Mouse (Mus musculus): Measurements from ENCODE around the gene Pla2g3. TPM values are rescaled to one million over a fixed set of nuclear protein-coding genes. Genes with fewer than 3 reads are reported as not detected.
A peak's percentile ranks its signal among the peaks of the same experiment; 100 is the strongest.

The Pla2g3 gene
- total and polyA plus RNA-seq, 2 experiments from 2014 or later = 11.9 to 26.2 TPM

DNA sequence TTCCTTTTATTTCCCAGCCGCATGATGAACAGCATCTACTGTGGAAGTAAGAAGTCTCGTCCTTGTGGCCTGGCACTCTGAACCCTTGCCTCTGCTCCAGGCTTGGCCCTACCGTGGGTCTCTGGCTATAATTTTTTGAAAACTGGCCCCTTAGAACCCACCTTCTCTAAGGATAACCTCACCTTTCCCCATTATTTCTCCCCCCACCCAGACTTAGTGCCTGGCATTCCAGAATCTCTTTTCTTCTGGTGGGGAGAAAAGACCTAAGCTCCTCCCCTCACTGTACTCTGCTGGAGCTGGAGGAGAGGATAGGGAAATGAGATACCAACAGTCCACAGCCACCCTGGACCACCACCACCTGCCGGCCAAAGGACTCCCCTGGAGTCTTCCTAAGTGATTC is 27.1 kb downstream of the Pla2g3 start:
- no peaks in the 10 kb centered on the region; the same call in 1 of the 2 replicates for H3K36me3 ChIP-seq (ENCODE audit: insufficient read depth)
- peak overlapping the region; percentile 58 for H3K9ac ChIP-seq
- H3K4me2 ChIP-seq (ENCODE audit: low read depth) = peak overlapping the region; percentile 72
- WGBS = 11% methylated on average over 4 of the region's 4 CpGs
- 0 out of 2 replicates have a peak, but pooled peaks have one; percentile 4 for TF ChIP-seq CTCF (IDR thresholded peaks at IDR 0.05; ENCODE audit: low read depth)
- H3K27ac ChIP-seq (ENCODE audit: low read depth, low read length) = peak overlapping the region; percentile 45; the same call in 1 of the 2 replicates
- H3K27me3 ChIP-seq (ENCODE audit: insufficient read depth, low read length) = no peaks in the 10 kb centered on the region
- H3K4me3 ChIP-seq (ENCODE audit: low read depth, low read length) = peak overlapping the region; percentile 54
- ATAC-seq (peak; percentile 21; the same call in 1 of the 2 replicates), DNase-seq (no peak)
- H3K4me1 ChIP-seq (ENCODE audit: insufficient read depth) = 0 out of 2 replicates have a peak, but pooled peaks cover 10% of the 10 kb centered on the region
- H3K9me3 ChIP-seq (ENCODE audit: low read length) = no peaks in the 10 kb centered on the region

DNA sequence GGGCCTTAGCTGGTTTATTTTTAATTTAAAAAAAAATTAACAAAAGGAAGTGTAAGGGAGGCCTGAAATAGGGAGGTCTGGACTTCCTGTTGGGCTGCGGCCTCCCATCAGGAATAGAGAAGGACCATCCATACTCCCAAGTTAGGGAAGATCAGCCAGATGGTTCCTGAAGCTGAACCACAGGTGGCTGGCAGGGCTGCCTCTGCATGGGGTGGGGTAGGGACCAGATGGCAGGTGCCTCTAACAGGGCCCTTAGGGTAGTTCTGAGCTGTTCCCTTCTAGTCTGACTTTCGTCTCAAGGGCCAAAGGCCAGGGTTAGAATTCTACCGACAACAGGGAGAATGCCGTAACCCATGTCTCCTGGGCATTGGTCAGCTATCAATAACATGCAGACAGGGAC is 27.6 kb downstream of the Pla2g3 start:
- TF ChIP-seq CTCF (IDR thresholded peaks at IDR 0.05; ENCODE audit: low read depth) = no peak
- Histone ChIP-seq H3K27me3 (ENCODE audit: insufficient read depth, low read length) (no peaks in the 10 kb centered on the region), H3K36me3 (ENCODE audit: insufficient read depth) (no peaks in the 10 kb centered on the region; the same call in 1 of the 2 replicates), H3K4me1 (ENCODE audit: insufficient read depth) (0 out of 2 replicates have a peak, but pooled peaks cover 10% of the 10 kb centered on the region), H3K4me2 (ENCODE audit: low read depth) (peak overlapping the region; percentile 72), H3K9ac (no peak overlapping the region; the same call in 1 of the 2 replicates), H3K4me3 (ENCODE audit: low read depth, low read length) (peak overlapping the region; percentile 54; the same call in 1 of the 2 replicates), H3K27ac (ENCODE audit: low read depth, low read length) (no peak overlapping the region), H3K9me3 (ENCODE audit: low read length) (no peaks in the 10 kb centered on the region)
- 84% methylated on average over 4 of the region's 4 CpGs for WGBS
- DNase-seq = no peak
- ATAC-seq = no peak

DNA sequence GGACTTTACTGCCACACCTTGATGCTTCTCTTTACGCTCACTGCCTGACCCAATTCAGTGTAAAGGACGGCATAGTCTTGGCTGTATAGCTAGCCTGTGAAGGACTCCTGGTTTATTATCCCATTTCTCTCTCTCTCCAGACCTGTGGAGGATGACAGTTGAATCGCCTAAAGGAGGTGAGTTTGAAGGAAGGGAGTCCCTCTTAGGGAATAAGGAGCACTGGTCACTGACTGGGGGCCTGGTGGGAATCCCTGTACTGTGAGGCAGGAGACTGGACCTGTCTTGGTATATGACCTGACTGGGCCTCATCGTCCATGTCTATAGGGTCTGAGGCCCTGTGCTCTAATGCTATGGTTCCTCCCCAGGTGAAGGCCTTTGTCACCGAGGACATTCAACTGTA is 28.0 kb downstream of the Pla2g3 start:
- H3K9me3 ChIP-seq (ENCODE audit: low read length) = no peaks in the 10 kb centered on the region
- H3K36me3 ChIP-seq (ENCODE audit: insufficient read depth) = no peaks in the 10 kb centered on the region; the same call in 1 of the 2 replicates
- H3K27ac ChIP-seq (ENCODE audit: low read depth, low read length) = no peak overlapping the region
- DNase-seq (no peak), ATAC-seq (no peak)
- H3K27me3 ChIP-seq (ENCODE audit: insufficient read depth, low read length) = no peaks in the 10 kb centered on the region
- no peak for TF ChIP-seq CTCF (IDR thresholded peaks at IDR 0.05; ENCODE audit: low read depth)
- 0 out of 2 replicates have a peak, but pooled peaks cover 10% of the 10 kb centered on the region for H3K4me1 ChIP-seq (ENCODE audit: insufficient read depth)
- WGBS = 78% methylated on average over 5 of the region's 5 CpGs
- H3K9ac ChIP-seq = no peak overlapping the region; the same call in 1 of the 2 replicates
- no peak overlapping the region for H3K4me3 ChIP-seq (ENCODE audit: low read depth, low read length)
- H3K4me2 ChIP-seq (ENCODE audit: low read depth) = peak overlapping the region; percentile 70

DNA sequence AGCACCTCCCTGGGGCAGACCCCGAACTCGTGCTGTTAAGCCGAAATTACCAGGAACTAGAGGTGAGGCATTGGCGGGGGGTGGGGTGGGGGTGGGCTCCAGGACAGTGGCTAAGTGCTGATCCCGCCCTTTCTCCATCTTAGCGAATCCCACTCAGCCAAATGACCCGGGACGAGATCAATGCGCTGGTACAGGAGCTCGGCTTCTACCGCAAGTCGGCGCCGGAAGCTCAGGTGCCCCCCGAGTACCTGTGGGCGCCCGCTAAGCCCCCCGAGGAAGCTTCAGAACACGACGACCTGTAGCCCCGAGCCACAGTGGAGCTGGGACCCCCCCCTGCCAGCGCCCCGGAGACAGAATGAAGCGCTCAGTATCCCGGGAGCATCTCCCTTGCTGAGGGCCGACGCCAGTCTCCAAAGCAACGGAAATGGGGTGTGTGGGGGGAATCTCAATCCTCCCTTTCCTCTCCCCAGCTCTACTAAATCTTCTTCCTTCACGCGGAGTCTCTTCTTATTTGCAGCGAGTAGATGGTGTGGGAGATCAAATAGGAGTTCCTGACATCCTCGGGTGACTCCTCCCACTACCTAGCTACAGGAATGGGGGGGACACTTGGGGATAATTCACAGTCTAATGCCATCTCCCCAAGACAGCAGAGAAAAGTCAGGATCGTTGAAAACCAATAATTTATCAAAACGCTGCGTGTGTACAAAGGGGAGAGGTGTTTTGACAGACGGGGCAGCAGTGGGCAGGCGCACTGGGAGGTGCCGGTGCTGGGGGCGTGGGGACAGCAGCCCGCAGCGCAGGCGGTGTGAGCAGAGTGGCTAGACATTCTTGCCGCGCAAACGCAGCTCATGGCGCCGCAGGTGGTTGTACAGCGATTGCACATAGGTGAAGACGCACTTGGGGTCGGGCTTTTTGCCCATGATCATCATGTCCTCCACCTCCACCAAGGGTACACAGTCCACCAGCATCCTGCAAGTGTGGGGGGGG is 29.1 kb downstream of the Pla2g3 start:
- Histone ChIP-seq H3K9me3 (ENCODE audit: low read length) (no peaks in the 10 kb centered on the region), H3K27ac (ENCODE audit: low read depth, low read length) (no peak overlapping the region; the same call in 1 of the 2 replicates), H3K27me3 (ENCODE audit: insufficient read depth, low read length) (no peaks in the 10 kb centered on the region), H3K9ac (peak overlapping the region; percentile 41), H3K36me3 (ENCODE audit: insufficient read depth) (no peaks in the 10 kb centered on the region; the same call in 1 of the 2 replicates), H3K4me2 (ENCODE audit: low read depth) (peak overlapping the region; percentile 70), H3K4me1 (ENCODE audit: insufficient read depth) (0 out of 2 replicates have a peak, but pooled peaks cover 10% of the 10 kb centered on the region), H3K4me3 (ENCODE audit: low read depth, low read length) (peak overlapping the region; percentile 37)
- ATAC-seq (peak; percentile 27), DNase-seq (peak; percentile 39)
- 3% methylated on average over 49 of the region's 50 CpGs for WGBS
- TF ChIP-seq CTCF (IDR thresholded peaks at IDR 0.05; ENCODE audit: low read depth) = no peak

DNA sequence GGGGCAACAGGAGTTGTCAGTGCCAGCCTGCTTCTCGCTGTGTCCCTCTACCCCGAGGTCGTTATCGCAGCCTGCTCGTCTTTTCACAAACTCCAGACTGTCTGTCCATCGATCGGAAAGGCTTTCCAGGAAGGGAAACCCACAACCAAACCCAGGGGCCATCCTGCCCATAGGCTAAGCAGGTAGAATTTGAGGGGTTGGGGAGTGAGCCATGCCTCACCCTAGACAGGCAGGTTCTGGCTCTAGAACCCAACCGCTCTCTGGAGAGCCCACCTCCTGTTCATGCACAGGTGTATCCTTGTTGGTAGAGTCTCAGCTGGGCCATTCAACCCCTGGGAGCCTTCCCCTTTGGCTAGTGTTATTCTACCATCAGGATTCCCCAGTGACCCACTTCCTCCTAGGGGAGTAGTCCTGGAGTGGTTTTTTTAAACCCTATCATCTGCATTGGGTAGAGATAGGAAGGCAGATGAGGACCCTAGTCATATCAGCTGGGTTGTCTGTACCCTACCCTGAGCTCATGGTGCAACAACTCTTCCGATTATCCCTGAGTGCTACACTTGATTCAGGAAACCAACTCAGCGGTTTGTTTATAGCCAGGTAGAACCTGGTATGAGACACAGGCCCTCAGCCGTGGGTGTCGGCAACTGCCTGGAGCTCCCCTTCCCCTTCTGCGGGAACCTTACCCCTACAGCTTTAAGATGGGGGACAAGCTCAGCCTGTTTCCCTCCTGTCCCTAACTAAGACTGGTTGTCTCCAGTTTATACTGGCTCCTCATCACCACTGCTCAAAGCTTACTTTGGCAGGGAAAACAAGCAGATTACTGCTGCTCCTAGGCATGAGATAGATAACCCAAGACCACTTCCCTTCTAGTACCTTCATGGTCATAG is 30.0 kb downstream of the Pla2g3 start:
- ATAC-seq = no peak
- no peak overlapping the region for H3K9ac ChIP-seq

DNA sequence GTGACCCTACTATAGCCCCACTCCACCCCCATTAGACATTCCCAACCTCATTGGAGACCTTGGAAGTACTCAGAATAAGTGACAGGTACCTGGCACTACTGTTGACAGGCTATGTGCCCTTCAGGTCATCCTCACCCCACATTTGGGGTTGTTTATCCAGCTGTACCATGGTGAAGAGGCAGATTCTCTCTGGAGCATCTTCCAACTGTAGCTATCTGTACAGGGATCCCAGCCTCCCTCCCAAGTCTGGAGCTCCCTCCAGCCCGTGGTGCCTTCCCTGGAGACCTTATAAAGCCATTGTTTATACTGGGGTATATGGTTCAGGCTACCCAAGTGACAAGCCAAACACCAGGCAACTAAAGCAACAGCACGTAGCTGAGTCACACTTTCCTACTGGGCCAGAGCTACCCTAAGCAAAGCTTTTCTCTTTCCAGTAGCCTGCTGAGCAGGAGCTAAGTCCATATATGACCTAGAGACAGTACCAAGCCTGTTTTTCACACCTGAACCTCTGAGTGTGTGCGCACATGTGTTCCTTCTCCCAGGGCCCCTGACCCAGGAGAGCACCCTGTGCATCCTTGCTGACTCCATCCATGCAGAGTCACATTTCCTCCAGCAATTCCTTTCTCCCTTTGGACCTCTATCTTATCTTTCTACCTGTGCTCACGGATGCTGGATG is 31.1 kb downstream of the Pla2g3 start:
- no peak for TF ChIP-seq CTCF (IDR thresholded peaks at IDR 0.05; ENCODE audit: low read depth)

More for the DNA sequence above, 30.0 kb downstream of the Pla2g3 start:
- no peak overlapping the region for H3K27ac ChIP-seq (ENCODE audit: low read depth, low read length)
- no peaks in the 10 kb centered on the region for H3K27me3 ChIP-seq (ENCODE audit: insufficient read depth, low read length)
- H3K4me3 ChIP-seq (ENCODE audit: low read depth, low read length) = peak overlapping the region; percentile 37; the same call in 1 of the 2 replicates
- 0 out of 2 replicates have a peak, but pooled peaks cover 10% of the 10 kb centered on the region for H3K4me1 ChIP-seq (ENCODE audit: insufficient read depth)
- 50% methylated on average over 13 of the region's 13 CpGs for WGBS
- no peak for DNase-seq
- no peaks in the 10 kb centered on the region for H3K9me3 ChIP-seq (ENCODE audit: low read length)
- H3K4me2 ChIP-seq (ENCODE audit: low read depth) = peak overlapping the region; percentile 70
- TF ChIP-seq CTCF (IDR thresholded peaks at IDR 0.05; ENCODE audit: low read depth) = no peak
- no peaks in the 10 kb centered on the region; the same call in 1 of the 2 replicates for H3K36me3 ChIP-seq (ENCODE audit: insufficient read depth)

More for the DNA sequence above, 31.1 kb downstream of the Pla2g3 start:
- Histone ChIP-seq H3K4me1 (ENCODE audit: insufficient read depth) (0 out of 2 replicates have a peak, but pooled peaks cover 5% of the 10 kb centered on the region), H3K9me3 (ENCODE audit: low read length) (no peaks in the 10 kb centered on the region), H3K4me3 (ENCODE audit: low read depth, low read length) (no peak overlapping the region), H3K36me3 (ENCODE audit: insufficient read depth) (no peaks in the 10 kb centered on the region; the same call in 1 of the 2 replicates), H3K27ac (ENCODE audit: low read depth, low read length) (no peak overlapping the region), H3K27me3 (ENCODE audit: insufficient read depth, low read length) (no peaks in the 10 kb centered on the region), H3K4me2 (ENCODE audit: low read depth) (no peak overlapping the region), H3K9ac (no peak overlapping the region)
- DNase-seq (no peak), ATAC-seq (no peak)
- 77% methylated on average over 4 of the region's 4 CpGs for WGBS

All from forebrain, postnatal 0 days (tissue).